Mouse (Mus musculus) heart, embryonic 13.5 days (tissue): ENCODE results near the gene Pcif1. TPM values are rescaled to one million over a fixed set of nuclear protein-coding genes. Genes with fewer than 3 reads are reported as not detected.

ENCODE experiments used
- polyA plus RNA-seq: library from polyadenylated mRNA; unstranded; fragments of >200 nt; fragmentation: Nextera tagmentation; extraction: Ambion mirVana; gene quantifications from 2 replicates; pipeline ENCODE4 v1.2.1, GENCODE M21; 2015

The Pcif1 gene
- polyA plus RNA-seq, 1 experiment from 2014 or later: 56.0 TPM

Other genes starting within 250 kb of the Pcif1 start
- gene Wfdc16, start 240.5 kb upstream of the Pcif1 start, polyA plus RNA-seq: not detected in 2 replicates
- gene Wfdc10, start 223.3 kb upstream of the Pcif1 start, polyA plus RNA-seq: not detected in 2 replicates
- gene Wfdc9, start 222.7 kb upstream of the Pcif1 start, polyA plus RNA-seq: not detected in 2 replicates
- not detected in 2 replicates for gene Wfdc11, start 205.2 kb upstream of the Pcif1 start, polyA plus RNA-seq
- gene Wfdc13, start 194.2 kb upstream of the Pcif1 start, polyA plus RNA-seq: not detected in 2 replicates
- gene Spint4, start 180.8 kb upstream of the Pcif1 start, polyA plus RNA-seq: not detected in 2 replicates
- not detected in 2 replicates for gene Spint5, start 164.0 kb upstream of the Pcif1 start, polyA plus RNA-seq
- gene Wfdc3, start 133.4 kb upstream of the Pcif1 start, polyA plus RNA-seq: 0.27 and 0.28 TPM in 2 replicates
- 55.0 and 56.9 TPM in 2 replicates for gene Dnttip1, start 133.3 kb upstream of the Pcif1 start, polyA plus RNA-seq
- 434 and 464 TPM in 2 replicates for gene Ube2c, start 109.4 kb upstream of the Pcif1 start, polyA plus RNA-seq
- 1.0 and 3.8 TPM in 2 replicates for gene Tnnc2, start 99.3 kb upstream of the Pcif1 start, polyA plus RNA-seq
- 26.7 and 31.8 TPM in 2 replicates for gene Snx21, start 93.5 kb upstream of the Pcif1 start, polyA plus RNA-seq
- gene Acot8, start 74.4 kb upstream of the Pcif1 start, polyA plus RNA-seq: 12.0 and 18.0 TPM in 2 replicates
- 5.0 and 5.4 TPM in 2 replicates for gene Zswim3, start 74.2 kb upstream of the Pcif1 start, polyA plus RNA-seq
- gene Zswim1, start 56.6 kb upstream of the Pcif1 start, polyA plus RNA-seq: 8.7 and 9.0 TPM in 2 replicates
- gene Spata25, start 50.8 kb upstream of the Pcif1 start, polyA plus RNA-seq: not detected in 2 replicates
- gene Ctsa, start 46.4 kb upstream of the Pcif1 start, polyA plus RNA-seq: 171 and 180 TPM in 2 replicates
- 44.5 and 46.7 TPM in 2 replicates for gene Neurl2, start 45.8 kb upstream of the Pcif1 start, polyA plus RNA-seq
- gene Pltp, start 21.6 kb upstream of the Pcif1 start, polyA plus RNA-seq: 11.8 and 14.9 TPM in 2 replicates
- gene Zfp335, start 32.5 kb downstream of the Pcif1 start, polyA plus RNA-seq: 8.8 and 9.2 TPM in 2 replicates
- gene Mmp9, start 61.5 kb downstream of the Pcif1 start, polyA plus RNA-seq: 0.33 and 0.36 TPM in 2 replicates
- 0.42 and 0.56 TPM in 2 replicates for gene Slc12a5, start 81.5 kb downstream of the Pcif1 start, polyA plus RNA-seq
- gene Ncoa5, start 155.6 kb downstream of the Pcif1 start, polyA plus RNA-seq: 40.0 and 42.2 TPM in 2 replicates
- 7.6 and 8.5 TPM in 2 replicates for gene Cd40, start 176.3 kb downstream of the Pcif1 start, polyA plus RNA-seq
- not detected in 2 replicates for gene 1700025C18Rik, start 211.4 kb downstream of the Pcif1 start, polyA plus RNA-seq